Mouse (Mus musculus) CD8-positive naive resting alpha-beta T cell, adult 57 days (primary cell): ENCODE data around the gene Olfr1426. TPM values are rescaled to one million over a fixed set of nuclear protein-coding genes. Genes with fewer than 3 reads are reported as not detected.

Source experiments
- total RNA-seq: library from RNA; stranded (reverse); gene quantifications from one replicate; pipeline ENCODE4 v1.2.4, GENCODE M21; 2023

Olfr1426 gene
- total RNA-seq = not detected

GRCm38 (mm10) chr19:12091913-12092312 lies at the start of gene Olfr1426:
TSS of gene Olfr1426 (minus strand) at chr19:12092013.

GRCm38 (mm10) chr19:12123103-12123502 lies 31.3 kb upstream of the Olfr1426 start, which contains the start of gene Olfr76:
TSS of gene Olfr76 (minus strand) at chr19:12123203.

GRCm38 (mm10) chr19:12115797-12116196 lies 24.0 kb upstream of the Olfr1426 start, which contains the start of gene Olfr1428:
TSS of gene Olfr1428 (minus strand) at chr19:12115897.

GRCm38 (mm10) chr19:12103234-12103633 lies 11.4 kb upstream of the Olfr1426 start, which contains the start of gene Olfr1427:
TSS of gene Olfr1427 (minus strand) at chr19:12103334.

GRCm38 (mm10) chr19:12077631-12078030 lies 14.2 kb downstream of the Olfr1426 start, which contains the start of gene Olfr1425:
TSS of gene Olfr1425 (minus strand) at chr19:12077731.

GRCm38 (mm10) chr19:12062582-12062981 lies 29.2 kb downstream of the Olfr1426 start, which contains the start of gene Olfr1424:
TSS of gene Olfr1424 (minus strand) at chr19:12062682.

GRCm38 (mm10) chr19:12041217-12041616 lies 50.6 kb downstream of the Olfr1426 start, which contains the start of gene Olfr1423:
TSS of gene Olfr1423 (minus strand) at chr19:12041317.

Other genes starting within 250 kb of the Olfr1426 start
- not detected for gene Olfr1418, start 230.9 kb downstream of the Olfr1426 start, total RNA-seq
- not detected for gene Olfr1419, start 216.9 kb downstream of the Olfr1426 start, total RNA-seq
- not detected for gene Olfr1420, start 205.4 kb downstream of the Olfr1426 start, total RNA-seq
- gene Patl1, start 179.6 kb downstream of the Olfr1426 start, total RNA-seq = 47.1 TPM
- 40.1 TPM for gene Osbp, start 126.1 kb downstream of the Olfr1426 start, total RNA-seq
- gene Olfr1423, start 50.7 kb downstream of the Olfr1426 start, total RNA-seq = not detected
- gene Olfr1424, start 29.3 kb downstream of the Olfr1426 start, total RNA-seq = not detected
- gene Olfr1425, start 14.3 kb downstream of the Olfr1426 start, total RNA-seq = not detected
- gene Olfr1427, start 11.3 kb upstream of the Olfr1426 start, total RNA-seq = not detected
- not detected for gene Olfr1428, start 23.9 kb upstream of the Olfr1426 start, total RNA-seq
- not detected for gene Olfr76, start 31.2 kb upstream of the Olfr1426 start, total RNA-seq
- gene Olfr1555-ps1, start 78.1 kb upstream of the Olfr1426 start, total RNA-seq = not detected
- not detected for gene Olfr1431, start 108.6 kb upstream of the Olfr1426 start, total RNA-seq
- gene Olfr1432, start 140.6 kb upstream of the Olfr1426 start, total RNA-seq = not detected
- not detected for gene Olfr262, start 149.6 kb upstream of the Olfr1426 start, total RNA-seq
- not detected for gene Olfr235, start 169.0 kb upstream of the Olfr1426 start, total RNA-seq
- not detected for gene Olfr1434, start 187.8 kb upstream of the Olfr1426 start, total RNA-seq
- not detected for gene Olfr1436, start 207.1 kb upstream of the Olfr1426 start, total RNA-seq
- gene Olfr1437, start 233.1 kb upstream of the Olfr1426 start, total RNA-seq = not detected
- not detected for gene Olfr1438-ps1, start 243.9 kb upstream of the Olfr1426 start, total RNA-seq